Mouse (Mus musculus) E14TG2a.4 (cell line): ENCODE data around the gene Fam32a.

ENCODE experiments used
- CTCF ChIP-seq: conservative IDR thresholded peaks from 2 replicates; pipeline ENCODE4 v1.5.1; 2014; ENCODE audit warnings: low read length
- POU5F1 ChIP-seq: IDR thresholded peaks from 2 replicates; pipeline ENCODE4 v1.6.1; 2014; ENCODE audit warnings: low read length, borderline replicate concordance

DNA sequence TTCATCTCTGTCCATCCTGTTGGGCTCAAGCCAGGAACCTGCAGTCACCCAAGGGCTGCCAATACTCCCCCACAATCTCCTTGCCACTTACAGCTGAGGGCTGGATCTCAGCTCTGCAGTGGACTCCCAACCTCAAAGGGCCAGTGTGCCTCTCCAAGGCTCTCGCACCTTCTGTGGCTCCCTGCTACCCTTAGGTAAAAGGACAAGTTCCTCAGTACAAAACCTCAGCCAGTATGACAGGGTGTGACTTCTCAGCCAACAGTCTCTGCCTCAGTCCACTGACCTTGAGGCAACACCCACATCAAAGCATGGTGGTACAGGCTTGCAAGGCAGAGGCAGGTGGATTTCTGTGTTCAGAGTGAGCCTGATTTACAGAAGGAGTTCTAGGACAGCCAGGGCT, 7.7 kb upstream of the Fam32a start:
- TF ChIP-seq POU5F1 (no peak), CTCF (no peak)
